Mouse (Mus musculus) monocyte, adult 2 months (primary cell): ENCODE data around the gene Padi2.

Experiments used
- DNase-seq, 2 experiments: peaks; one replicate each; pipeline ENCODE4 v3.0.0; 2022; ENCODE audit warnings: low spot score in 2 of 2, low read depth in 1 of 2

Padi2 gene

GRCm38 (mm10) chr4:140906076-140906826 lies at the start of gene Padi2:
TSS of gene Padi2 (plus strand) at chr4:140906344.
- DNase-seq = peak; percentile 29 to 69

GRCm38 (mm10) chr4:140857041-140857440 lies 49.1 kb upstream of the Padi2 start:
- DNase-seq = no peak

- DNase-seq = no peak
These were observed 48.3 kb upstream of the Padi2 start for GRCm38 (mm10) chr4:140857813-140858212.

DNA sequence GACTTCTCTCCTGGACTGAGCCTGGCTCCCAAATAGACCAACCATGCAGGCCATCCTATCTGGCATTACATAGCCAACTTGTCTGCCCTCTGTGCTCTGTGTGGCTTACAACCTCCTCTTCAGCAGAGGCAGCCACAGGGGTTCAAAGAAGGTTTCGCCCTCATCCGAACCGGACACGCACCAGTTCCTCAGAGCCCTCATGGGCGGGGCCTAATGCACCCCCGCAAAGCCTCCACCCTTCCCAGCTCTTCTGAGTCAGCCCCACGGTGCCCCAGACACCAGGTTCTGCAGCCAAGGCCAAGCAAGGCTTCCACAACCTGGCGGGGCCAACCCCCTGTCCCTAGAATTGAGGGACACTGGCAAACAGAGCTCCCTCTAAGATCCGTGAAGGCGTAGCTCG lies 46.9 kb upstream of the Padi2 start:
- DNase-seq = no peak

GRCm38 (mm10) chr4:140860125-140860766 lies 45.9 kb upstream of the Padi2 start:
- DNase-seq = no peak

GRCm38 (mm10) chr4:140860767-140861147 lies 45.4 kb upstream of the Padi2 start:
- DNase-seq = no peak

DNA sequence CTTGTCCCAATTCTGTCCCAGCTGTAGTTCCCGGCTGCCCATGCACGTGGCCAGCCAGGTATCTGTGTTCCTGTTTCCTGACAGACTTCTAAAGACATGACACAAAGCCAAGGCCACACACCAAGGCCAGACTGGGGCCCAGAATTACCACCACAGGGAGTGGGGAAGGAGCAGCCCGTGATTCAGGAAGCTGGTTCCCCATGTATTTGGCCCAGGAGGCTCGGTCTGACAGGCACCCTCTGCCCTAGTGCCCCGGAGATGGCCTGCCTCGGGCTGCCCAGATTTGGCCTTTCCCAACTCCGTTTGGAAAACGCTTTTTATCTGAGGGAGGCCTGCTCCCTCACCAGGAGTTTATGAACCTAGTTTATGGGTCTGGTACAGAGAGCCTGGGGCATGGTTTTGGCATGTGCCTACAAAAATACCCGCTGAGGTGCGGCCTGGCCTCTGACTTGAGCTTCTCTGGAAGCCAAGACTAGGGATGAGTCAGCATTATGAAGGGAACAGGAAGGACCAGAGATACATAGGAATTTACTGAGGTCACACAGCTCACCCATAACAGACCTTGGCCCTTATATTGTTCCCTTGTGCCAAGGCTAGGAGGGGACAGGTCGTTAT lies 44.0 kb upstream of the Padi2 start:
- DNase-seq = no peak

DNA sequence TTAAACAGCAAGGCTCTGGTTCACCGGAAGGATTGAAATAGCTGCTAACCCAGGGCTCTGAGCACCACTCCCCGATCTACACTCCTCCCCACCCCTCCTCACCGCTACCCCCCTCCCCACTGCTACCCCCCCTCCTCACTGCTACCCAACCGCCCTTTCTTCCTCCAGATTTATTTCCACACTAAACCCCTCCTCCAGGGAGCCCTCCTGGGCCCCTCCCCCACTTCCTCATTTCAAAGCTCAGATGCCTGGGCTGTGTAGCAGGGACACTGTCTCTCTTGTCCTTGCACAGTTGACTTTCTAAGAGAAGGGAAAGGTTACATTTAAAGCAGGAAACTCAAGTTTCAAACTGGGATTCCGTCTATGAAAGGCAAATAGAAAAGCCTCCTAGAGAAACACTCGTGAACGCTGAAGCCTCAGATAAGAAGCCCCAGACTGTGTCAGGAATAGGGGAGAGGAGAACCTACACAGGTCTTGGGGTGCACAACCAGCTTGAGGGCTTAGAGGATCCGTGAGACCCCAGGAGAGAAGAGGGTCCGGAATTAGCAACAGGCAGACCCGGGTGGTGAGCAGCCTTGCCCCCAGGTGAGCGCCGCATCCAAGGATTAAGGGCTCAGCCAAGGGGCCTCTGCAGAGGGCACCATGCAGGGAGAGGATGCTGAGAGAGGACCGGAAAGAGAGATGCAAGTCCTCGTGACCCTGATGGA lies 37.5 kb upstream of the Padi2 start:
- DNase-seq = no peak

DNA sequence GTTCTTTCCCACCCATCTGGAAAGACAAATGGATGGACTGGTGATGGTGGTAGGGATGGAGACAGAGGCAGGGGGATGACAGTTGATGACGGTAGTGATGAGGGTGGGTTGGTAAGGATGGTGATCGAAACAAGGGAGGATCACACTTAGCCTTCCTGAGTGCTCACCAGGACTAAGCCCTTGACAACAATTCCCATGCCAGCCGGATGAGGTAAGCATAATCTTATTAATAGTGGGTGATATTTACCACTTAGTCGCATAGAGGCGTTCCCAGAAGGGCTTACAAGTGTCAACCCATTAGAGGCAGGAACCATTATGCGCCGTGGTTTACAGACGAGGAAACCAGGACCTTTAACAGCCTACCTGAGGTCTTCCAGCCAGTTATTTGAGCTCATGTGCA lies 36.2 kb upstream of the Padi2 start:
- no peak for DNase-seq

DNA sequence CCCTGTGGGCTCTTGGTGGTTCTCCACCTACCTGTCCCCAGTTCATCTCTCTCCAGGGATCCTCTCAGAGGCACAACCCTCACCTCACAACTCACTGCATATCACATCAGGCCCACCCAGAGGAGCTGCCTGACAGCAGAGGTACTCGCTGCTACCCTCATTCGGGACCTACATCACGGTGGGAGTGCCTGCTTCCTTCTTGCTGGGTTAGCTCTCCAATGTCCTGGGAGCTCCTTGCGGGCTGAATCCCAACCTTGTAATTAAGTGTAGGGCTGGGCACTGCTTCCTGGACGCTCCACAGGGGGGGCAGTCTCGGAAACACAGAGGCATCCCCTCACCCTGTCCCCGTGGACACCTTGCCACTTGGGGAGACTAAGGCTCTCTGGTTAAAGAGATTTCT lies 35.3 kb upstream of the Padi2 start:
- DNase-seq = no peak

- no peak for DNase-seq
These were observed 34.8 kb upstream of the Padi2 start for GRCm38 (mm10) chr4:140871376-140871775.

DNA sequence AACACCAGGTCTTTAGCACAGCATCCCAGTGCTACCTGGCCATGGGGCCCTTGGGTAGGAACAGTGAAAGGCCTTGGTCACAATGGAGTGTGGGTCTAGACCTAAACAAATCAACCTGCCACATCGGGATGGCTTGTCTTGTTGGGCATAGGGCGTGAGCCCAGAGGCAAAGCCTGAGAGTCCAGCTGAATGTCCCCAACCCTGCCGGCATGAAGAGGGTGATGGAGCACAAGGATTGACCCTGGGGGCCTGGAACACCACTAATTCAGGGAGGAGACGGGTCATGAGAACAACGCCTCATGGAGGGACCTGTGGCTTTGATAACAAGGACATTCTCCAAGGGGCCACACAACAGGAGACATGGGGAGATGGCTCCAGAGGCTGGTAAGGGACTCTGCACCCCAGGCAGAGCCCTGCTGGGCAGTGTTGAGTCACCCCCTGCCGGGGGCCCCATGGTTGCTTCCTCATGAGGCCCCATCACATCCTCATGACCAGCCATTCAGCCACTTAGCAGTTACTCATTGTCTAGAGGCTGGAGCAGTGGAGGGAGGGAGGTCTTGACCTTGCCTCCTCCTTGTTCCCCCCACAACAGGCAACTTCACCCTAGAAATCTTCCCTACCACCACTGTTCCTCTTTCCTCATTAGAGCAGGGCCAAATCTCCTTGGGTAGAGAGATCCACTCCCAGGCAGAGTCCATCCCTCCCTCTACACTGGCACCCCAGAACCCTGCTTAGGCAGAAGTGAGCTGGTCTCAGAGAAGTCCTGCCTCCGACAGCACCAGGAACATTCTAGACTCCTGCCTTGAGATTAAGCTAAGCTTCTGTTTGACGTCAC lies 34.1 kb upstream of the Padi2 start:
- DNase-seq = peak in 1 of 2 experiments; percentile 26

DNA sequence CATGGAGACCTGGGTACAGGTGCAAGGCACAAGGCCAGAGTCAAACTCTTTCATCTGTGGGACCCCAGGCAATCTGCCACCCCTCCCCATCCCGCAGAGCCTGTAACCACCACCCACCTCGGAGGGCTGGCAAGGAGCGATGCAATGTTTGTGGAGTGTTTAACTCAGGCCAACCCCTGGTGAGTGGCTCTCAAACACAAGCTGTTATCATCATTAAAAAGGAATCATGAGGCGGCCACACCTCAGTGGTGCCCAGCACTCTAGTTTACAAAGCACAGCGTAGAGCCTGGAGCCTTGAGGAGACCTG lies 33.5 kb upstream of the Padi2 start:
- DNase-seq = no peak

- DNase-seq = no peak
These were observed 33.1 kb upstream of the Padi2 start for GRCm38 (mm10) chr4:140873011-140873410.

DNA sequence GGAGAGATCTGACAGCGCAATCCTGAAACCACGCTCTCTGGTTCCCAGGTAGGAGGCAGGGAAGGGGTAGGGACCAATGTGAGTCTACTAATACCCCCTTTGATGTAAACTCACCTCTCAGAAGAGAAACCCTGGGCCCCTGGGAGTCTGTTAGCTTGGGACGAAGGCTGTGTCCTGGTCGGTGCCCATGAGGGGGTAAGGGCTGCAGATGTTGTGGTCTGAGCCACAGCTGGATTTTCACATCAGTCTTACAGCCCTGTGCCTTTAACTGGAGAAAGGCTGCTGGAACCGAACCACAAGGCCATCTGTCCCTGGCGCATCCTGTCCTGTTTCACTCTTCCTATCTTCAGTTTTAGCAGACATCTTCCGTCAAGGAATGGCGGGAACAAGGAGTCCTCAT lies 30.0 kb upstream of the Padi2 start:
- no peak for DNase-seq

- DNase-seq = no peak
These were observed 29.5 kb upstream of the Padi2 start for GRCm38 (mm10) chr4:140876681-140877080.

DNA sequence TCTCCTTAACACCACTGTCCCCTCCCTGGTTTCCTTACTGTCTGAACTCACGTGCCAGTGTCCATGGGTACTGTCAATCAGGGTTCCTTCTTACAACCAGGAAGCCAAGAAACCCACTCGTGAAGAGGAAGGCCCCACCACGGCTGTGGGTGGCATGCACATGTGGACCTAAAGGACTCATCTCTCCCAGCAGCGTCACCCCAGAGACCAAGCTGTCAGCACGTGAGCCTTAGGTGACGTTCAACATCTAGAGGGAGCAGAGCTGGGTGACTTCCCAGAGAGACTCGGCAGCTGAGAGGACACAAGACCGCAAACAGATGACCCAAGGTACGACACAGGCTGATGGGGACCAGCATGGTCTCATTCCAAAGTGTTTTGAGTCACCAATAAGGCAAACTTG lies 28.7 kb upstream of the Padi2 start:
- no peak for DNase-seq

GRCm38 (mm10) chr4:140878655-140879054 lies 27.5 kb upstream of the Padi2 start:
- no peak for DNase-seq

DNA sequence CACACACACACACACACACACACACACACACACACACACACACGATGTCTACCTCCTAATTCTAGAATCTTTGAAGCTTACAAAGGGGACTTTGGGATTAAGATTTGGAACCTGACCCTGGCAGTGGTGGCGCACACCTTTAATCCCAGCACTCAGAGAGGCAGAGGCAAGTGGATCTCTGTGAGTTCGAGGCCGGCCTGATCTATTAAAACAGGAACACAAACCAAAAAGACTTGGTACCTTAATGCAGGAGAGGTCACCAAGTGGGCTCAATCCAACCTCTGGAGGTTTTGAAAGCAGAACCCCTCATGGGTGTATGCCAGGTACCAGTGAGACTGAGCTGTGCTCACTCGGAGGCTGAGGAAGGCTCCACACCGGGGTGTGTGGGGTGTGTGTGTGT lies 27.0 kb upstream of the Padi2 start:
- no peak for DNase-seq

DNA sequence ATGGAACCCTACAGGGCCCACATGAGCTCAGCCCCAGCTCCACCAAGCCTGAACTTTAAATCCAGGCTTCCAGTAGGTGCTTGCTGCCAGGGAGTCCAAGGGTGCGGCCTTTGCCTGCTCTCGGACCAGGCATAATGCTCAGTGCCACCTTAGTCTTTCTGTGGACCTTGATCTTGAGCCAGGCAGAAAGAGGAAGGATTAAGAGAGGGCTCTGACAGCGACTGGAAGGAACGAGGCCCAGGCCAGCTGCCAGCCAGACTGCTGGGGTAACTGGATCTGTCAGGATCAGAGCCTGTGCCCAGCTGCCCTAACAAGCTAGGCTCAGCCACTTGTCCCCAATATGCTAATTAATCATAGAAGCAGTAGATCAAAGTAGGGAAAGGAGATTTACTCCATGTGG lies 26.4 kb upstream of the Padi2 start:
- DNase-seq = no peak

DNA sequence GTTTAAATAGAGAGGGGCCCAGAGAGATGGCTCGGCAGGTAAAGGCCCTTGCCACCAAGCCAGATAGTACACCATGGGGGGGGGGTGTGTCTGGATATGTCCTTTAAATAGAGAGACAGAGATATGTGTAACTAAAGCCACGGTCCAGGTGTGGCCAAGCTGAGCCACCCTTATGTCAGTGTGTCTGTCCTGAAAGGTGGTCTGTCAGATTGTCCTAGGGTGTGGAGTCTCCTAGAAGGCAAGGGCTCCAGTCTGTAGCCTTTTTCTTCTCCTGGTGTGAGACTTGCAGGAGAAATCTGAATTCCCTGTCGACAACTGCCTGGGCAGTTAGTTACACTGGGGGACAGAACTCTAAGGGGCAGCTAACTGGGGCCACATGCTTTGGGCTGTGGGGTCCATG lies 25.9 kb upstream of the Padi2 start:
- no peak for DNase-seq
